Mouse (Mus musculus) fibroblast of lung, adult 2 months (primary cell): Measurements from ENCODE around the gene Yipf2.
A peak's percentile ranks its signal among the peaks of the same experiment; 100 is the strongest.
"Not testable (repeated sequence)": the region's sequence is repeated elsewhere in the genome, so short reads cannot be mapped to it uniquely, and the experiment has no call there.

ENCODE experiments used
- DNase-seq: peaks from one replicate; pipeline ENCODE4 v3.0.0-alpha.2; 2011; ENCODE audit warnings: low read depth

Gene Yipf2

GRCm38 (mm10) chr9:21557556-21557955 is 35.1 kb downstream of the Yipf2 start:
- no peak for DNase-seq

GRCm38 (mm10) chr9:21556996-21557395 is 35.6 kb downstream of the Yipf2 start:
- no peak for DNase-seq

- DNase-seq: no peak
These were observed 37.4 kb downstream of the Yipf2 start for GRCm38 (mm10) chr9:21555198-21555742.

- DNase-seq: no peak
These were observed 38.9 kb downstream of the Yipf2 start for GRCm38 (mm10) chr9:21553607-21554273.

- no peak for DNase-seq
These were observed 41.6 kb downstream of the Yipf2 start for GRCm38 (mm10) chr9:21551049-21551448.

GRCm38 (mm10) chr9:21547075-21547941 is 45.3 kb downstream of the Yipf2 start:
- DNase-seq: no peak

- DNase-seq: no peak
These were observed 45.9 kb downstream of the Yipf2 start, which contains the start of gene Carm1 for GRCm38 (mm10) chr9:21546789-21547074. Gene Carm1 (plus strand): TSS chr9:21546894.

GRCm38 (mm10) chr9:21545916-21546788 is 46.5 kb downstream of the Yipf2 start:
- DNase-seq: peak; percentile 97

- DNase-seq: no peak
These were observed 47.2 kb downstream of the Yipf2 start for GRCm38 (mm10) chr9:21545351-21545915.

- not testable (repeated sequence) for DNase-seq
These were observed 50.6 kb downstream of the Yipf2 start for GRCm38 (mm10) chr9:21542001-21542400.

- DNase-seq: no peak
These were observed 52.5 kb downstream of the Yipf2 start for GRCm38 (mm10) chr9:21539981-21540753.
